Mouse (Mus musculus) CD4-positive naive resting alpha-beta T cell, adult 57 days (primary cell): ENCODE measurements around the gene Kctd14. TPM values are rescaled to one million over a fixed set of nuclear protein-coding genes. Genes with fewer than 3 reads are reported as not detected.

Experiments
- total RNA-seq: library from RNA; stranded (reverse); gene quantifications from one replicate; pipeline ENCODE4 v1.2.4, GENCODE M21; 2023

The Kctd14 gene
- 0.35 TPM for total RNA-seq

GRCm38 (mm10) chr7:97451023-97451422 lies at the start of gene Kctd14:
Kctd14 (plus strand) TSS chr7:97451323.

GRCm38 (mm10) chr7:97416906-97417777 lies 34.0 kb upstream of the Kctd14 start, which contains the start of gene Thrsp:
Thrsp (minus strand) TSS chr7:97417730.

GRCm38 (mm10) chr7:97480821-97481339 lies 29.8 kb downstream of the Kctd14 start, which contains the start of gene Ints4:
Ints4 (plus strand) TSS chr7:97480956.

Other genes starting within 250 kb of the Kctd14 start
- 7.1 TPM for gene Usp35, start 119.3 kb upstream of the Kctd14 start, total RNA-seq
- gene Kctd21, start 119.0 kb upstream of the Kctd14 start, total RNA-seq: 1.0 TPM
- gene Alg8, start 79.7 kb upstream of the Kctd14 start, total RNA-seq: 12.1 TPM
- gene Ndufc2, start 51.3 kb upstream of the Kctd14 start, total RNA-seq: 49.7 TPM
- not detected for gene Thrsp, start 33.6 kb upstream of the Kctd14 start, total RNA-seq
- gene Ints4, start 29.6 kb downstream of the Kctd14 start, total RNA-seq: 45.2 TPM
- 16.0 TPM for gene Aamdc, start 128.2 kb downstream of the Kctd14 start, total RNA-seq
- gene Rsf1, start 128.6 kb downstream of the Kctd14 start, total RNA-seq: 79.3 TPM
- 50.1 TPM for gene Clns1a, start 245.3 kb downstream of the Kctd14 start, total RNA-seq